Mouse (Mus musculus) T-helper 17 cell (primary cell): ENCODE results near the gene Rprd1b.

Experiments
- in situ Hi-C, 2 experiments: fragments of 300-600 bp; cut with MboI, MseI; formaldehyde crosslinking; loops; 1 replicate in 1 of 2; 2 replicates in 1 of 2; pipeline ENCODE4 v1.15.1; 2025; ENCODE audit warnings: high pct_unique_total_duplicates in 2 of 2

Gene Rprd1b

DNA sequence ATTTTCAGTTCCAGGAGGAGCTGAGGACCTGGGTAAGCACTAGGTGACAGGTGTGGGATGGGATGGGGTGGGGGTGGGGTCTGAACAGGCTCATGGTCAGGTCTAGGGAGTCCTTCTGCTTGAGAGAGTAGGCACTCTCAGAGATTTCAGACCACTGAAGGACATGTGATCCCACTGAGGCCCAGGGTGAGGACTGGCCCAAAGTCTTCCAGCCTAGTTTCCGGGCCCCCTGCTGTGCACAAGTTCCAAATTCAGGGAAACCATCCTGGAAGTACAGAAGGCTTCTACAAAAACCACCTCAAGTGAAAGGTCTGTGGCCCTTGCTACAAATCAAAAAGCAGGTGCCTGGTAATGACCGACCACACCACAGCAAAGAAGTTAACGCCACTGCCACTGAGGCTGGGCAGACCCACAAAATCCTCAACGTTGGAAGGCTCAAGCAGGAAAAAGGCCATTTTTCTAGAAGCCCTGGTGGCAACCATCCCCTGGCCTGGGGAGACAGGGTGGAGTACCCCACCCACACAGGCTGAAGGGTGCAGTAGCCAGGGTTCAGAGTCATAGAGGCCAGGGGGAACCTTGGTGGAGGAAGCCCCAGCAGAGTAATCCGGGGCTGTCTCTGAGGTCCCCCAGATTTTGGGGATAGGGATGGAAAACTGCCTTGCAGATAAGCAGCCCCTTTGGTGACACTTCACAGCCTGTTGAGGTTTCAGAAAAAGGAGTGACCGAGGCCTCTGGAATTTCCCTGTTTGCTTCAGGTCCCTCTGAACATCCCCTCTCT lies 116.6 kb downstream of the Rprd1b start:
- in situ Hi-C loops: loop anchor here in 1 of 2 experiments (5.0 kb wide), 1 partner anchor 47 kb away; no protein-coding TSS in a partner anchor

DNA sequence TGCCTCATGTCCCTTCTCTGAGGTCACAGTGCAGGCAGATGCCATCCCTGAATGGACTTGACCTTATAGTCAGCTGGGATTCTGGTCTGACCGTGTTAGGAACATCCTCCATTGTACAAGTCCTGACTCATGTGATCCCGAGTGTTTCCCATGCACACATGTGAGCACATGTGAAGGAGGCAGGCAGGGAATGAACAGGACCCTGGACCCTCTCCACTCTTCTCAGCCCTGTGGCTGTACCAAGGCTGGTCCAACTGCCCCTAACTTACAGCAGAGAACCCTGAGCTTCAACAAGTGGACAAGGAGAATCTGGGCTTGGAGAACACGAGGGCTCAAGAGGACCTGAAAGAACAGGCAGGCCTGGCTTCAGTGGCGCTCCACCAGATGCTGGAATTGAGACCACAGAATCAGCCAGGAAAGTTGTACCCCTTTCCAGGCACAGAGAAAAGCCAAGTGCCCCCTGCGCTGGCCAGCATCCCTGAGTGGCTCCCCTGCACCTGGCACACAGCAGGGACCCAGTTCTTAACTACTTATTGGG lies 117.3 kb downstream of the Rprd1b start:
- in situ Hi-C loops: no loop called here

DNA sequence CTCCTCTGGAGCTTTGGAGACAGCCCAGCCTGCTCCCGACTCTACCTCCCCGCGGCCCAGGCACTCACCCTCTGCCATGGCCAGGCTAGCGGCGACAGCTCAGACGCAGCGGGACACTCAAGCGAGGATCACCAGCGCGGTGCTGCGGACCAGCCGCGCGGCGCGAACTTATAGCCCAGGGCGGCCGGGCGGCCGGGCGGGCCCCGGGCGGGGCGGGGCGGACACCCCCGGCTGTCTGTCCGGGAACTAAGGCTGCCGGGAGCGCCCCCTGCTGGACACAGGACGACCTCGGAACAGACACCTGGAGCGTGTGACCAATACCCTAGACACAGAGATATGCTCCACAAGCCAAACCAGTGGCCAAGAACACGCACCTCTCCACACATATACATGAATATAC lies 117.9 kb downstream of the Rprd1b start, which contains the start of gene Tgm2:
Gene Tgm2, minus strand, starts transcription at position 214 of the 400 bp plus-strand sequence.
- in situ Hi-C loops: no loop called here

DNA sequence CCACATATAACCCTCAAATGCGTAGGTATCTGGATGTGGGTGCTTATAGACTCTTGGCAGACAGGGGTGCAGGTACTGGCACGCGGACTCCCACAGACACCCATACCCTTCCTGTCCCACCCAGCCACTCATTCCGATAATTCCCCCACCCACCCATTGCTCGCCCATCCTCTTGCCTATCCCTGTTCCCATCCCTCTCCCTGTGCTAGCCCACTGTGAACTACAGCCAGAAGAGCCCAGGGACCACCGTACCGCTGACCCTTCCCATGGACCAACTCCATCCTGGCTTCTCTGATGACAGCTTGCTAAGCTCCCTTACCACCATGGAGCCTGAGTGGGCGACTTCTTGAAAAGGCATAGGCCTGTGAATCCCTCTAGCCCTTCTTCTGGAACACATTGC lies 118.7 kb downstream of the Rprd1b start:
- in situ Hi-C loops: no loop called here

DNA sequence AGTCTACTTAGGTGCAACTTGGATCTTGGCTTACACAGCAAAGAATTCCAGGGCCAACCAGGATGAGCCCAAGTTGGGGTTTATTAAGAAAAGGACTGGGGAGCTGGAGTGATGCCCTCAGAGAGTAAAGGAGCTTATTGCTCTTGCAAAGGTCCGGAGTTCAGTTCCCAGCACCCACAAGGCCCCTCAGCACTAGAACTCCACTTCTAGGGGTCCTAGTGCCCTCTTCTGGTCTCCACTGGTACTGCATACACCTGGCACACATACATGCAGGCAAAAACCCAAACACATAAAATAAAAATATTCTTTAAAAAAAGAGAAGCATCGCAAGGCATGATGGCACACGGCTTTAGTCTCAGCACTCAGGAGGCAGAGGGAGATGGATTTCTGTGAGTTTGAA lies 122.8 kb downstream of the Rprd1b start:
- in situ Hi-C loops: loop anchor here in 1 of 2 experiments (25.0 kb wide), 1 partner anchor 586 kb away; no protein-coding TSS in a partner anchor

DNA sequence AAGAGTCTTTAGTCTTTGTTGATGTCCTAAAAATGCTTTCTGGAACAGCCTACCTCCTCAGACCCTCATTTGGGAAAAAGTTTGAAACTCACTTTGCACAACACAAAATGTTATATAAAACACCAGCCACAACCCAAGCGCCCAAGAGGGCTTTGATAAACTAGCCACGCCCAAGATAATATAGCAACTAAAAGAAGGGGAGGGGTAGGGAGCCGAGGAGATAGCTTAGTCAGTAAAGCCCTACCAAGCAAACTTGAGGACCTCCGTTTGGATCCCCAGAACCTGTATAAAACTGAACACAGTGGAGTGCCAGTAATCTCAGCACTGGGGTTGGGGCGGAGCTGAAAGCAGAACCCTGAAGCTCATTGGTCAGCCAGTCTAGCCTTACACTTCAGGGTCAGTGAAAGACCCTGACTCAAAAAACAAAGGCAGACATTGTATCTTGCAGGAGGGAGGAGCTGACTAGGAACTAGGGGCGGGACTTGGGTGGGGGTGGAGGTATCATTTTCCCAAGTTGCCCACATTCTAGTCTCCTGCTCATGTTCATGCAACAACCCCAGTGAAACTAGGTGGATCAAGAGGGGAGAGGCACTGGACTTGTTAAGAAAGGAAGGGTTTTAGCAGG lies 124.5 kb downstream of the Rprd1b start:
- in situ Hi-C loops: loop anchor here in 1 of 2 experiments (25.0 kb wide), 1 partner anchor 585 kb away; no protein-coding TSS in a partner anchor

DNA sequence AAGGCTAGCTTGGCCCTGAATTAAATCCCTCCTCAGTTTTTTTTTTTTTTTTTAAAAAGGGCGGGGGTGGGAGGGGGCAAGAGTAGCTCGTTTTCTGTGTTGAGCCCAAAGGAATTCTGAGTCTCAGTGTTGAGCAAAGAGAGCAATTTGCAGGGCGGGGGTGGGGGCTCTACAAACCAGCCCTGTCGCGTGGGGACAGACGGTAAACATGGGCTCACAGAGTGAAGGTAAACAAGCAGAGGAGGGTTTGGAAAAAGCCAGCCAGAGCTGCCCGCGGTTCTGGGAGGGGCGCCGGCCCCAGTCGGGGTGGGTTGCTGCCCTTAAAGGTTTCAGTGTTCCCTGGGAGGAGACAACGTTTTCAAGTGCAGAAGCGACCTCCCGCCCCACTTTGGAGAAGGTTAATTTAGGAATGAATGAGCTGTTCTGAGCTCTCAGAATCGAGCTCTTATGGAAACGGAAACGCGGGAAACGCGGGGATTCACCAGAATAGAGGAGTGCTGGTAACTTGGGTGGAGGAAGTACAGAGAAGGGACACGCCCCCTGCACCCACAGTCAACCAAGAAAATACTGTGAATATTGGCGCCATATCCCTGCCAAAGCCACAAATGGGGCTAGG lies 125.5 kb downstream of the Rprd1b start:
- in situ Hi-C loops: loop anchor here in 1 of 2 experiments (25.0 kb wide), 1 partner anchor 583 kb away; no protein-coding TSS in a partner anchor

DNA sequence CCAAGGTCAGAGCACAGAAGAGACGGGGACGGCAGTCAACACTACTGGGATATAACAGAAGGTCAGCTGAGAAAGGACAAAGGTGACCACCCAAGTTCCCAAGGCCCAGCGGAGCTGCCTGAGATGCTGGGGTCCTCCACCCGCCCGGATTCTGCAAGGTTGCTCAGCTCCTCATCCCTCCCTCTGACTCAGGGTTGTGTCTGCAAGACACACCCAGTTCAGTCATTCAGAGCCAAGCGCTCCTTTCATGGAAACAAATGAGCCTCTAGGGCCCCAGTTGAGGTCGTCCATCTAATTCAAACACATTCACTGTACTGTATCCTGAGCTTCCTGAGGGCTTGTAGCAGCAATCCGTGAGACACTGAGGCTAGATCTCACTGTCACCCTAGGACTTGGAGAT lies 126.3 kb downstream of the Rprd1b start:
- in situ Hi-C loops: loop anchor here in 1 of 2 experiments (25.0 kb wide), 1 partner anchor 583 kb away; no protein-coding TSS in a partner anchor

DNA sequence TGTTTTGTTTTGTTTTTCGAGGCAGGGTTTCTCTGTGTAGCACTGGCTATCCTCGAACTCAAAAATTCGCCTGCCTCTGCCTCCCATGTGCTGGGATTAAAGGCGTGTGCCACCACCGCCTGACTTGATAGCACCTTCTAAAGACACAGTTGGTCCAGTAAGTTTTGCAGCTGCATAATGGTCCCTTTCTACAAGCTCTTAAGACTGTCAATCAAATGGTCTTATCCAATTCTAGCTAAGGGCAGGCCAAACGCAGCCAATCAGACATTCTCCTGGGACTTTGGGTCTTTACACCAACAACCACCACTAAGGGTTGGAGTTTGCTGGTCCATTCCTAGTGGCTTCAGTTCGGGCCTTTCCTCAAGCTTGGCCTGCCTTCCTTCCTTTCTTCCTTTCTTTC lies 126.8 kb downstream of the Rprd1b start:
- in situ Hi-C loops: loop anchor here in 1 of 2 experiments (25.0 kb wide), 1 partner anchor 582 kb away; no protein-coding TSS in a partner anchor

DNA sequence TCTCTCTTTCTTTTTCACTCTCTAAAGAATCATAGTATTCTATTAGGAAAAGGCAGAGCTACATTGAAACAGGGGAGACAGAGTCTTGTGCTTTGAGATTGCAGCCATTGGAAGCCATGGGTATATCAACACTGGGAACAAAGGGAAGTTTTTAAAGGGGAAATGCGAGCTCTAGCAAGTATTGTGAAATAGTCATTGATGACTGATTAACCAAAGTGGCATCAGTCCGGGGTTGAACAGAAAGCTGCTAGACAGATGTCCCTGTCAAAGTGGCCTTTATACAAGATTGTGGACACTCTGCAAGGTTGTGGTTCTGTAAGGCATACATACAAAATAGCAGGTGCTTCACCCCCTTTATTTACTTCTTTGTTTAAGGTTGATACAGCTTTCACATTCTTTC lies 127.3 kb downstream of the Rprd1b start:
- in situ Hi-C loops: loop anchor here in 1 of 2 experiments (25.0 kb wide), 1 partner anchor 582 kb away; no protein-coding TSS in a partner anchor

DNA sequence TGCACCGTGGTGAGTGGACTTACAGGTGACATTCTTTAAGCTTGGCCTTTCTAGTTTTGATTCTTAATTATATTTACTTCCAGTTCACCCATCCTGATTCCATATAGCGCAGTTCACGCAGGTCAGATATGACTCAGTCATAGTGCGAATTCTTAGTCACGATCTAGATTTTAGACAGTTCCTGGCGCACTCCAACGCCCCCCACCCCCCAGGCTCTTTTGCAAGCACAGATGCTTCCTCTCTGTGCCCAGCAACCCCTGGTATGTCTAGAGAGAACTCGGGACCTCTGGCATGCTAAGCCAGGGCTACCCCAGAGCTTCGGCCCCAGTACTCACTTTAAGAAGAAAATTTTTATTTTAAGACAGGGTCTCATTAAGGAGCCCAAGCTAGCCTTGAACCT lies 128.2 kb downstream of the Rprd1b start:
- in situ Hi-C loops: loop anchor here in 1 of 2 experiments (25.0 kb wide), 1 partner anchor 581 kb away; no protein-coding TSS in a partner anchor

DNA sequence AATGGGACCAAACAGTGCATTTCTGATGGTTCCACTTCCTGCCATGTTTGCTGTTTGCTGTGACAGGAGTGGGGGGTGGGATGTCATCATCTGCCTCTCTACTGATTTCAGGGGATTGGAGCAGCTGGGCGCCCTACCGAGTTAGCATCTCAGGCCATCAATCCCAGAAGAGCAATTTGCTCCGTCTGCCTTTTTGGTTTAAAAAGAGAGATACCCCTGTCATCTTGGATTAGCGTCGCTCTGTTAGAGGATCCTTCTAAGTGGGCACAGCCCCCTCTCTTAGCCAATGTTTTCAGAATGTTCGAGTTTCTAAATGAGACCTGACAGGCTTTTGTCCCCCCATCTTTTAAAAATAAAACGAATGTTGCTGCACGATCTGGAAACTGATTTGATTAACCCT lies 129.4 kb downstream of the Rprd1b start:
- in situ Hi-C loops: loop anchor here in 1 of 2 experiments (25.0 kb wide), 1 partner anchor 580 kb away; no protein-coding TSS in a partner anchor

DNA sequence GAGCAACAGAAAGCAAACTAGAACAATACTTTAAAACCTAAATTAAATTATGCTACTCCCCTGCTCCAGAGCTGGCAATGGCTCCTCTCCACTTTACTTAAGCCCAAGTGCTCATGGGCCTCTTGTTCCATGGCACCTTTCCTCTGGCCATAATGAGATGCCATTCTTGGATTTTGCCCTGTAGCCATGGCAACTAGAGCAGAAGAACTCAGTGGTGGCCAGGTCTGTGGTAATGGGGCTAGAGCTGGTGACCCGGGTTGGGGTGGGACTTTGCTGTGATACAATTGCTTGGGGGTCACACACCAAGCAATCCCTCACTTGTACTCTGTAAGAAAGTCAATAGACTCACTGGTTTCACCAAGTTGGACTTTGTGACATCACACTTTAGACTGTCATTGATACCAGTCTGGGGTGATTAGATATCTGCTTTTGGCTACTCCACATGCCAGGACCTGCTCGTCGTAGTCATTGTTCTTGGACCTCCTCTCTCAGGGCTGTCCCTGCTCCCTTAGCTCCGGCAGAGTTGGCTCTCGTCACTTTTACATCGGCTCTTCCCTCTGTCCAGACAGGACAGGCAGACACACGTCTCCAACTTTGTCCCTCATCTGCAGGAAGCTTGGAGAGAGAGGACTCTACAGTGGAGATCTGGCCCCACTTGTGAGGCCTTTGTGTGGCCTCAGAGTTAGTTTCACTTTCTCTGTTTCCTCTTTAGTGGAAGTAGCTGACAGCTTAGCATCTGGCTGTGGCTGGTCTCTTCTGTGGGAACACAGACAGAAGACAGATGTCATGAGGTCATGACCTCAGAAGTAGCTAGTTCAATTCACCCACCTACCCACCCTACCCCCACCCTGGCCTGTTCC lies 131.3 kb downstream of the Rprd1b start:
- in situ Hi-C loops: loop anchor here in 1 of 2 experiments (10.0 to 25.0 kb wide), 3 partner anchors 578 to 1305 kb away; partner anchors contain the start of genes 4930518I15Rik and Rbl1

DNA sequence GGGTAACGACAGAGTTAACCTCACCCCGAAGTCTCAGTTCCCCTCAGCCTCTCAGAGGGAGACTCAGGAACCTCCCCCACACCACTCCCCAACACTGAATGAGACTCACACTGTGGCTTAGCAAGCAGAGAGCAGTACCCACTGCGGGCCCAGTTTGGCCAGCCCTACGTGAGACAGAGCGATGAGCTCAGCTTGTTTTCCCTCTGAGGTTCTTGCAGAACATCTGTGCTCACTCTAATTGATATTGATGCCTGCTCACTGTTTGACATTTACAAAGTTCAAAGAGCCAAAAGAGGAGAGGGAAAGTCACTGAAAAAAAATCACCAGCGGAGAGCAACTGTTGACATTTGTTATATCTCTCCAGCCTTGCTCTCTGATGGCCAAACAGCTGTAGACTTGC lies 133.5 kb downstream of the Rprd1b start:
- in situ Hi-C loops: loop anchor here in 1 of 2 experiments (10.0 to 25.0 kb wide), 3 partner anchors 576 to 1307 kb away; partner anchors contain the start of genes 4930518I15Rik and Rbl1

DNA sequence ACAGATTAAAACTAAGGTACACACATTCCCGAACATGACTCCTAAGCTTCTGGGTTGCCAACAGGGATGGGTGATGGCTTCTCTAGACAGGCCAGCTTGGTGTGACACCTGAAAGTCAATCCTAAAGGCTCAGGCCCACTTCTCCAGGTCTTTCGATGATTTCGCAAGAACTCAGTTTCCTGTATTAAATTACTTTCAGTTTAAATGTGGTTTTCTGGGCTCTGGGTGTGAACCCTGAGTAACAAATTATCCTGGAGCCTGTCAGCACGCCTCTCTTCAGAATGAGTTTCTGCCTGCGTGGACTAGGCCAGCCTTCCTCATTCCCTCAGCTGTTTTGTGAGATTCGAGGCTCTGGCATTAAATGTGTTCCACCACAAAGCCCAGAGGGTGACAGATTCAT lies 134.7 kb downstream of the Rprd1b start:
- in situ Hi-C loops: loop anchor here in 1 of 2 experiments (10.0 to 25.0 kb wide), 3 partner anchors 574 to 1308 kb away; partner anchors contain the start of genes 4930518I15Rik and Rbl1

DNA sequence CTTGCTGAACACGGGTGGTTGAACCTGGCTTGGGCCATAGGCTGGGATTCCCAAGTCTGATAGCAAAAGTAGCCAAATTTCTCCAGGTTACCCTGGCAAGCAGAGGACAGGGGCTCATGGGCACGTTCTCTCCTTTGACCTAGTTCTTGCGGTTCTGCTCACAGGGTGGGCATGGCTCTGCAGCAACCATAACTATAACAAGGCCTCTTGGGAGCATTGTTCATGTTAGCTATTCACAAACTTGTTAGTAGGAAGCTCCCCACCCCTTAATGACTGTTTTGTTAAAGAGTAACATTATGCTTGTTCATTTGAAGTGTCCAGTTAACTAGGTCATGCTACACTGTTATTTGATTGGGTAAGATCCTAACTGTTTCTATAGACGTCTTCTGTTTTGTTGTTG lies 137.5 kb downstream of the Rprd1b start:
- in situ Hi-C loops: loop anchor here in 1 of 2 experiments (10.0 to 25.0 kb wide), 3 partner anchors 572 to 1311 kb away; partner anchors contain the start of genes 4930518I15Rik and Rbl1

DNA sequence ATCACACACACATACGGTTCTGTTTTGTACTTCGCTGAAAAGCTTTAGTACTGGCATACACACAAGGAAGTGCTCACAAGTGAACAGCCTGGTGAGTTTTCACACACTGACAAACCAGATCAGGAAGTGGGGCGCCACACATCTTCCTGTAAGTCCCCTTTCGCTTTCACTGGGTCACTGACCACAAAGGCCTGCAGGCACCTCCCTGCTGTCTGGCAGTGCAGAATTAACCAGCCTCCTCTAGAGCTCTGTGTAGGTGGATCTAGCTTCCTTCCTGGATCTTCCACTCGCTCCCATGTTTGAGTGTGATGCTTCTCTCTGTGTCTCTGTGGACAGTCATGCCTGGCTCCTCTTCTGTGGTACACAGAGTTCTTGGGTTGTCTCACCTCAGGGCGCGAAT lies 138.3 kb downstream of the Rprd1b start:
- in situ Hi-C loops: loop anchor here in 1 of 2 experiments (10.0 to 25.0 kb wide), 3 partner anchors 571 to 1312 kb away; partner anchors contain the start of genes 4930518I15Rik and Rbl1

DNA sequence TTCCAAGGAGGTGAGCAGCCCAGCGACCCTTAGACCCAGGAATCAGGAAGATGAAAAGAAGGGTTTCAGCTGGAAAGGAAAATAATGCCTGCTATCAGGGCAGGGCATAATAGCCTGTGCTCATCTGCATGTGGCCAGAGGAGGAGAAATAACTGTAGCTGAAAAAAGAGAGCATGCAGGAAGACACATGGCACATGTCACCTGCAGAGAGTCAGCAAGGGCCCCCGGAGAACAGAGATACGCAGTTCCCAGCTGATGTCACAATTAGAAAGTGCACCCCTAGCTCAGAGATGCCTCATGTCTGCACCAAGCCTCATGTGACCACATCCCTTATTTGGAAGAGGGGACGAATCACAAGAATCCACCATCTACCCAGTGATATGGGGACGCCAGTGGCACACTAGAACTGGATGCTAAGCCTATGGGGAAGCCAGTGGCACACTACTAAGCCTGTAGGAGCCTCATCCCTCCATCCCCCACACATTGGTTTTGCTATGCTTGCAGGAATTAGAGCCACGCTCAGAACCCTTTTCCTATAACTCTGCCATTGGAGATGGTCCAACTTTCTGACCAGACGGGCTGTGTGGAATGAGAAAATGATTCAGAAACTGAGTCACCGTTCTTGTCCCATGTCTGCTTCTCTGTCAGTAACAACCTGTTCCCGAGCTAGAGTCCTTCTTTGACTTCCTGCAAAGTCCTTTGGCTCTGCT lies 139.4 kb downstream of the Rprd1b start:
- in situ Hi-C loops: loop anchor here in 1 of 2 experiments (10.0 to 25.0 kb wide), 3 partner anchors 570 to 1313 kb away; partner anchors contain the start of genes 4930518I15Rik and Rbl1

DNA sequence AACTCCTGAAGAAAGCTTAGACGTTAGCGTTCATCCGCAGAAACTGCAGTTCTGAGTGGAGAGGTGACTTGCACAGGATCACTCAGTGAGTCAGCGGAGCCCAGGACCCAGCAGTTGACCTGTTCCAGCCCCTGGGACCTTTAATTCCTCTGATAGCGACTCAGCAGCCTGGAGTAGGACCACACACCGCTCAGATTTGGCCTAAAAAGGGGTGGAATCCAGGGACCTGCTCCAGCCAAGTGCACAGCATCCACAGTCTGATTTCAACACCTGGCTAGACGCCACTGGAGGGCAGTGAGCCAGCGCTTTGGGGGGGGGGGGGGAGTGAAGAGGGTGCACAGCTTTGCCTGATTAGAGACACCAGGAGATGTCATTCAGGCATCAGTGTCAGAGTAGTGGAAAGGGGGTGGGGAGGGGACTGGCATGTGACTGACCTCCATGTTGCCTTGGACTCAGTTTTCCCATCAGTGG lies 140.5 kb downstream of the Rprd1b start:
- in situ Hi-C loops: loop anchor here in 1 of 2 experiments (10.0 to 25.0 kb wide), 3 partner anchors 569 to 1314 kb away; partner anchors contain the start of genes 4930518I15Rik and Rbl1
